Mouse (Mus musculus) CD8-positive naive resting alpha-beta T cell, adult 2 months (primary cell): ENCODE measurements around the gene Arl4d.

Experiments used
- DNase-seq, 2 experiments: peaks; one replicate each; pipeline ENCODE4 v3.0.0; 2022; ENCODE audit warnings: low read depth in 2 of 2, low spot score in 2 of 2

Gene Arl4d

GRCm38 (mm10) chr11:101714012-101714411, 48.7 kb downstream of the Arl4d start:
- no peak for DNase-seq
